Mouse (Mus musculus) embryonic stem cell, embryonic (primary cell): Measurements from ENCODE around the gene Wfikkn1.

ENCODE experiments used
- CTCF ChIA-PET, 4 experiments: fragments of 300-600 bp in 2 of 4; fragments of 350-600 bp in 2 of 4; sonication (Branson Sonifier 250); formaldehyde crosslinking; loops; one replicate each; lab custom pipeline; 2022; ENCODE audit warnings: inconsistent platforms in 2 of 4; lab: Charles Lee
- POLR2A ChIA-PET, 4 experiments: fragments of 300-600 bp in 2 of 4; fragments of 350-600 bp in 2 of 4; sonication (Branson Sonifier 250); formaldehyde crosslinking; loops; one replicate each; lab custom pipeline; 2022; ENCODE audit warnings: antibody characterized with exemption in 4 of 4, inconsistent platforms in 1 of 4; lab: Charles Lee

Gene Wfikkn1

GRCm38 (mm10) chr17:25867509-25867835 lies 13.2 kb downstream of the Wfikkn1 start:
- POLR2A ChIA-PET = interaction anchor here (0.6 to 4.5 kb wide), 28 partner anchors 9 to 297 kb away, joined by 3 to 45 read pairs (median 6); partner anchors contain the start of genes Stub1 (in 3 of the 4), Rhbdl1 (in 2 of the 4), Rhot2 (in 2 of the 4) and Wdr24 (in 2 of the 4)

GRCm38 (mm10) chr17:25866172-25866571 lies 14.5 kb downstream of the Wfikkn1 start:
- POLR2A ChIA-PET = interaction anchor here in 2 of 4 experiments (0.7 to 4.5 kb wide), 6 partner anchors 9 to 33 kb away, joined by 3 to 45 read pairs (median 6); partner anchors contain the start of genes Wfikkn1 (in 2 of the 2), Mettl26 (in 1 of the 2), Rhot2 (in 1 of the 2) and Stub1 (in 1 of the 2)
- CTCF ChIA-PET = no interaction called here

More at GRCm38 (mm10) chr17:25867509-25867835, 13.2 kb downstream of the Wfikkn1 start:
- CTCF ChIA-PET = interaction anchor here in 2 of 4 experiments (0.7 to 2.2 kb wide), 4 partner anchors 11 to 28 kb away, joined by 4 to 21 read pairs (median 8); partner anchors contain the start of gene Rhot2 (in 1 of the 2)

GRCm38 (mm10) chr17:25865288-25865687 lies 15.4 kb downstream of the Wfikkn1 start:
- POLR2A ChIA-PET = interaction anchor here in 2 of 4 experiments (1.0 to 1.6 kb wide), 2 partner anchors 9 kb away, joined by 3 to 9 read pairs; partner anchors contain the start of gene Mettl26 (in 1 of the 2)
- CTCF ChIA-PET = no interaction called here

GRCm38 (mm10) chr17:25864311-25864710 lies 16.3 kb downstream of the Wfikkn1 start:
- ChIA-PET POLR2A (interaction anchor here in 3 of 4 experiments (0.5 to 1.6 kb wide), 7 partner anchors 10 to 90 kb away, joined by 3 to 9 read pairs (median 4); partner anchors contain the start of genes Mettl26 (in 1 of the 3), Rhbdl1 (in 1 of the 3) and Rhot2 (in 1 of the 3)), CTCF (interaction anchor here in 2 of 4 experiments (0.6 kb wide), 2 partner anchors 15 to 551 kb away, joined by 3 to 5 read pairs; no protein-coding TSS in a partner anchor)

GRCm38 (mm10) chr17:25863681-25864080 lies 17.0 kb downstream of the Wfikkn1 start:
- ChIA-PET CTCF (no interaction called here), POLR2A (interaction anchor here in 2 of 4 experiments (0.6 to 4.2 kb wide), 7 partner anchors 11 to 91 kb away, joined by 3 to 18 read pairs (median 5); partner anchors contain the start of genes Mettl26 (in 2 of the 2), Rhbdl1 (in 1 of the 2), Rhot2 (in 1 of the 2) and Stub1 (in 1 of the 2))

GRCm38 (mm10) chr17:25861704-25862612 lies 18.7 kb downstream of the Wfikkn1 start:
- POLR2A ChIA-PET = interaction anchor here (0.5 to 4.2 kb wide), 26 partner anchors 10 to 457 kb away, joined by 3 to 18 read pairs (median 4); partner anchors contain the start of genes Stub1 (in 3 of the 4), Capn15 (in 2 of the 4), Mettl26 (in 2 of the 4) and Rhbdl1 (in 2 of the 4)
- CTCF ChIA-PET = interaction anchor here (0.6 to 1.0 kb wide), 7 partner anchors 13 to 315 kb away, joined by 3 read pairs; partner anchors contain the start of gene Mettl26 (in 1 of the 4)

- CTCF ChIA-PET = interaction anchor here (0.6 to 1.1 kb wide), 7 partner anchors 14 to 316 kb away, joined by 3 to 4 read pairs (median 3); partner anchors contain the start of genes Chtf18 (in 1 of the 4), Mettl26 (in 1 of the 4) and Rpusd1 (in 1 of the 4)
- POLR2A ChIA-PET = interaction anchor here (0.5 to 4.2 kb wide), 30 partner anchors 8 to 456 kb away, joined by 3 to 18 read pairs (median 4); partner anchors contain the start of genes Stub1 (in 3 of the 4), Capn15 (in 2 of the 4), Jmjd8 (in 2 of the 4) and Mettl26 (in 2 of the 4)
Observed at GRCm38 (mm10) chr17:25860832-25861703, 19.6 kb downstream of the Wfikkn1 start, which contains the start of gene Wdr90. Wdr90 (minus strand) TSS chr17:25861501.

- POLR2A ChIA-PET = interaction anchor here in 3 of 4 experiments (1.0 to 4.2 kb wide), 13 partner anchors 8 to 107 kb away, joined by 3 to 18 read pairs (median 5); partner anchors contain the start of genes Jmjd8 (in 2 of the 3), Rhot2 (in 2 of the 3), Mcrip2 (in 1 of the 3) and Mettl26 (in 1 of the 3)
- CTCF ChIA-PET = interaction anchor here in 1 of 4 experiments (1.1 kb wide), 1 partner anchor 59 kb away, joined by 4 read pairs; no protein-coding TSS in a partner anchor
Observed at GRCm38 (mm10) chr17:25860229-25860628, 20.4 kb downstream of the Wfikkn1 start.

GRCm38 (mm10) chr17:25844396-25844901 lies 36.2 kb downstream of the Wfikkn1 start, which contains the start of gene Rhot2:
Rhot2 (minus strand) TSS chr17:25844851.
- ChIA-PET CTCF (interaction anchor here in 3 of 4 experiments (0.6 to 1.5 kb wide), 13 partner anchors 10 to 874 kb away, joined by 3 to 9 read pairs (median 4); partner anchors contain the start of genes Stub1 (in 3 of the 3), Jmjd8 (in 1 of the 3) and Mcrip2 (in 1 of the 3)), POLR2A (interaction anchor here in 3 of 4 experiments (0.5 to 8.7 kb wide), 38 partner anchors 8 to 1173 kb away, joined by 3 to 114 read pairs (median 4); partner anchors contain the start of genes Mcrip2 (in 3 of the 3), Stub1 (in 3 of the 3), Jmjd8 (in 2 of the 3) and Wdr90 (in 2 of the 3))

GRCm38 (mm10) chr17:25843636-25844395 lies 36.8 kb downstream of the Wfikkn1 start:
- ChIA-PET CTCF (interaction anchor here in 3 of 4 experiments (0.7 to 1.5 kb wide), 10 partner anchors 11 to 165 kb away, joined by 3 to 6 read pairs (median 4); partner anchors contain the start of genes Stub1 (in 3 of the 3), Jmjd8 (in 1 of the 3) and Mcrip2 (in 1 of the 3)), POLR2A (interaction anchor here in 3 of 4 experiments (0.5 to 8.7 kb wide), 35 partner anchors 7 to 1174 kb away, joined by 3 to 114 read pairs (median 4); partner anchors contain the start of genes Mcrip2 (in 3 of the 3), Stub1 (in 3 of the 3), Jmjd8 (in 2 of the 3) and Wdr90 (in 2 of the 3))

- CTCF ChIA-PET = interaction anchor here in 1 of 4 experiments (1.3 kb wide), 1 partner anchor 11 kb away, joined by 3 read pairs; the partner anchor contains the start of gene Stub1
Observed at GRCm38 (mm10) chr17:25843122-25843521, 37.5 kb downstream of the Wfikkn1 start.

GRCm38 (mm10) chr17:25842509-25842908 lies 38.1 kb downstream of the Wfikkn1 start:
- ChIA-PET POLR2A (interaction anchor here (0.6 to 8.7 kb wide), 7 partner anchors 9 to 352 kb away, joined by 3 to 114 read pairs (median 3); partner anchors contain the start of genes Stub1 (in 3 of the 4) and Jmjd8 (in 2 of the 4)), CTCF (interaction anchor here in 2 of 4 experiments (0.7 to 1.3 kb wide), 2 partner anchors 10 to 25 kb away, joined by 3 to 6 read pairs; partner anchors contain the start of gene Stub1 (in 1 of the 2))

More at GRCm38 (mm10) chr17:25843122-25843521, 37.5 kb downstream of the Wfikkn1 start:
- POLR2A ChIA-PET = interaction anchor here in 3 of 4 experiments (1.0 to 8.7 kb wide), 3 partner anchors 10 to 23 kb away, joined by 3 to 114 read pairs (median 14); partner anchors contain the start of genes Stub1 (in 2 of the 3) and Jmjd8 (in 1 of the 3)

- ChIA-PET POLR2A (interaction anchor here in 3 of 4 experiments (1.1 to 8.7 kb wide), 6 partner anchors 8 to 114 kb away, joined by 3 to 114 read pairs (median 4); partner anchors contain the start of genes Stub1 (in 3 of the 3), Chtf18 (in 1 of the 3), Jmjd8 (in 1 of the 3) and Rpusd1 (in 1 of the 3)), CTCF (no interaction called here)
Observed at GRCm38 (mm10) chr17:25841117-25841880, 39.4 kb downstream of the Wfikkn1 start, which contains the start of gene Gm20683. Gm20683 (minus strand) TSS chr17:25841763.

GRCm38 (mm10) chr17:25840519-25840918 lies 40.1 kb downstream of the Wfikkn1 start:
- POLR2A ChIA-PET = interaction anchor here in 2 of 4 experiments (0.9 to 8.7 kb wide), 6 partner anchors 9 to 31 kb away, joined by 3 to 114 read pairs (median 5); partner anchors contain the start of genes Mcrip2 (in 2 of the 2), Stub1 (in 2 of the 2) and Jmjd8 (in 1 of the 2)
- CTCF ChIA-PET = no interaction called here
